Comparison of ENCODE assay signal across 15 mouse cellular contexts in genomic region chr10:53875896-53876295, GRCm38 (mm10).
A peak's percentile ranks its signal among the peaks of the same experiment; 100 is the strongest.
DNase-seq lines count a peak whose midpoint lies in the region; TF ChIP-seq lines count a peak whose summit lies in the region.
"Had no signal": no experiment of that assay in that cellular context is flagged by ENCODE, and none has a peak within 500 bp of the region (broad histone marks: within the 10 kb centered on the region; RNA-seq: fewer than 3 reads in every experiment).

No protein-coding gene starts in this region.

- peak; percentile 48; the same call in 1 of the 2 replicates for TF ChIP-seq EP300 in heart, adult 2 months (IDR thresholded peaks at IDR 0.05; ENCODE audit: insufficient read depth, low read depth, low read length)

- H3K9ac ChIP-seq in heart, adult 2 months (ENCODE audit: low read depth, low read length), result no peak overlapping the region
- H3K9ac ChIP-seq: heart, embryonic 15.5 days; liver, embryonic 12.5 days had no signal

- TF ChIP-seq CTCF in heart, adult 2 months (IDR thresholded peaks at IDR 0.05), result no peak

- 68% methylated on average over 4 of the region's 4 CpGs for WGBS in heart, adult 2 months
- 90% methylated on average over 4 of the region's 4 CpGs for WGBS in heart, embryonic 10.5 days

- H3K27ac ChIP-seq in heart, adult 2 months, result peak overlapping the region; percentile 40
- H3K27ac ChIP-seq in heart, embryonic 10.5 days, result no peak overlapping the region
- H3K27ac ChIP-seq: heart, embryonic 15.5 days; hindbrain, postnatal 0 days; layer of hippocampus, adult 2 months; liver, embryonic 12.5 days; macrophage had no signal

- intact Hi-C loops in heart, adult 2 months (cut with DNase I), result no loop called here
- intact Hi-C loops in heart, postnatal 10 days (cut with DNase I), result no loop called here

- no peaks in the 10 kb centered on the region for H3K79me2 ChIP-seq in heart, adult 2 months (replicated peaks; ENCODE audit: control insufficient read depth, insufficient read depth, low read length)

- H3K36me3 ChIP-seq in heart, adult 2 months (ENCODE audit: control insufficient read depth, insufficient read depth, low read length), result no peaks in the 10 kb centered on the region
- no peaks in the 10 kb centered on the region for H3K36me3 ChIP-seq in heart, embryonic 10.5 days
- H3K36me3 ChIP-seq in megakaryocyte, embryonic 14.5 days (replicated peaks; ENCODE audit: low read length), result no peaks in the 10 kb centered on the region
- H3K36me3 ChIP-seq: G1E; heart, embryonic 15.5 days; liver, embryonic 12.5 days had no signal

- no peak for TF ChIP-seq POLR2A in heart, adult 2 months (IDR thresholded peaks at IDR 0.05; ENCODE audit: insufficient read depth, low read depth, low read length)

- H3K27me3 ChIP-seq in heart, adult 2 months (ENCODE audit: control insufficient read depth, insufficient read depth, low read length), result no peaks in the 10 kb centered on the region
- no peaks in the 10 kb centered on the region for H3K27me3 ChIP-seq in heart, embryonic 10.5 days (ENCODE audit: insufficient read depth, poor library complexity, severe bottlenecking)
- H3K27me3 ChIP-seq in megakaryocyte, embryonic 14.5 days (replicated peaks), result no peaks in the 10 kb centered on the region
- H3K27me3 ChIP-seq: heart, embryonic 15.5 days; liver, embryonic 12.5 days had no signal

- H3K4me3 ChIP-seq in heart, adult 2 months, result no peak overlapping the region
- H3K4me3 ChIP-seq in heart, embryonic 10.5 days, result no peak overlapping the region
- H3K4me3 ChIP-seq in megakaryocyte, embryonic 14.5 days (replicated peaks), result peak overlapping the region; percentile 25
- H3K4me3 ChIP-seq: heart, embryonic 15.5 days; layer of hippocampus, adult 2 months; liver, embryonic 12.5 days had no signal

- H3K4me1 ChIP-seq in heart, adult 2 months (ENCODE audit: control insufficient read depth, insufficient read depth, low read length), result peaks cover 3% of the 10 kb centered on the region
- peaks cover 5% of the 10 kb centered on the region; the same call in 1 of the 2 replicates for H3K4me1 ChIP-seq in heart, embryonic 10.5 days
- peaks cover 44% of the 10 kb centered on the region for H3K4me1 ChIP-seq in megakaryocyte, embryonic 14.5 days
- H3K4me1 ChIP-seq: heart, embryonic 15.5 days; liver, embryonic 12.5 days had no signal

- peak; percentile 49 to 75 for DNase-seq in heart, adult 2 months
- DNase-seq in heart, embryonic 10.5 days (ENCODE audit: low spot score), result no peak
- peak; percentile 33 for DNase-seq in fibroblast of lung, adult 2 months (ENCODE audit: low read depth)
- peak; percentile 44 to 50 for DNase-seq in heart, postnatal 10 days
- DNase-seq in MN1 (ENCODE audit: low spot score), result no peak
- DNase-seq in layer of hippocampus, postnatal 10 days (ENCODE audit: low spot score in 2 of 2), result no peak
- no peak for DNase-seq in frontal cortex, postnatal 10 days (ENCODE audit: low spot score in 2 of 2)
- DNase-seq: cerebellum, adult 11-12 months had no signal

- H3K9me3 ChIP-seq in heart, embryonic 10.5 days, result no peaks in the 10 kb centered on the region
- H3K9me3 ChIP-seq in megakaryocyte, embryonic 14.5 days, result no peaks in the 10 kb centered on the region
- H3K9me3 ChIP-seq: G1E; heart, embryonic 15.5 days; liver, embryonic 12.5 days had no signal

Comparison
In these comparisons a context has a peak if more than half of its experiments do, and no peak if none do; other contexts are left out.
1. DNase-seq: peak in heart, adult 2 months (2 of 2), fibroblast of lung, adult 2 months (single experiment) and heart, postnatal 10 days (2 of 2); none in heart, embryonic 10.5 days (single experiment), MN1 (single experiment), layer of hippocampus, postnatal 10 days (0 of 2) and frontal cortex, postnatal 10 days (0 of 2).